Comparison of ENCODE assay signal across 9 mouse cellular contexts in the genomic region with DNA sequence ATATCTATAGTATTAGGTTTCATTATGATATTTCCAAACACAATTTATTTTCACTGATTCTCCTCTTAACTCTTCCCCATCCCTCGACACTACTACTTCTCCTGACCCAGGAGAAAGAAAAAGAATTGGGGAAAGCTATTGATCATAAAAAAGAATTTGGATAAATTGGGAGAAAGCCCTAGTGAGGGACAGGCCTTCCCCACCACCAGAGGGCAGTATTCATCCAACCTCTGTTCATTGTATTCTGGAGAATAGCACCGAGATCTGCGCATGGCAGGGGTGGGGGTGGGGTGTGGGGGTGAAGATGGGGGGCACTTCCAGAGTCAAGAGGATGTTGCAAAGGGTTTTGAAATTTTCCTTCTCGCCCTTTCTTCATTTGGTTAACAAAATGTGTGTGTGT. TPM values are rescaled to one million over a fixed set of nuclear protein-coding genes. Genes with fewer than 3 reads are reported as not detected.
DNase-seq lines count a peak whose midpoint lies in the region; ATAC-seq and TF ChIP-seq lines count a peak whose summit lies in the region.
"Had no signal": no experiment of that assay in that cellular context is flagged by ENCODE, and none has a peak within 500 bp of the region (broad histone marks: within the 10 kb centered on the region; RNA-seq: fewer than 3 reads in every experiment).

No protein-coding gene starts in this region.

- in situ Hi-C loops in CH12.LX (cut with MboI; ENCODE audit: low pct_ligation_motif_present, low pct_unique_long_range_greater_than_20kb, low sequenced_read_pairs), result no loop called here

- H3K27me3 ChIP-seq in kidney, postnatal 0 days (ENCODE audit: insufficient read depth, low read length), result no peaks in the 10 kb centered on the region
- H3K27me3 ChIP-seq in kidney, embryonic 16.5 days (ENCODE audit: insufficient read depth, low read length), result no peaks in the 10 kb centered on the region
- no peaks in the 10 kb centered on the region for H3K27me3 ChIP-seq in CH12.LX (replicated peaks)
- no peaks in the 10 kb centered on the region for H3K27me3 ChIP-seq in embryonic facial prominence, embryonic 11.5 days (ENCODE audit: control insufficient read depth, insufficient read depth, low read length)
- no peaks in the 10 kb centered on the region for H3K27me3 ChIP-seq in midbrain, postnatal 0 days (ENCODE audit: insufficient read depth, low read length)
- no peaks in the 10 kb centered on the region for H3K27me3 ChIP-seq in forebrain, embryonic 16.5 days (replicated peaks; ENCODE audit: control insufficient read depth, insufficient read depth, low read length)
- H3K27me3 ChIP-seq: liver, embryonic 15.5 days; stomach, embryonic 15.5 days had no signal

- peak; percentile 66 for TF ChIP-seq CTCF in kidney, postnatal 0 days (IDR thresholded peaks at IDR 0.05; ENCODE audit: low read depth)
- TF ChIP-seq CTCF in CH12.LX (conservative IDR thresholded peaks at IDR 0.05 in 1 of 2, IDR thresholded peaks at IDR 0.05 in 1 of 2; ENCODE audit: low read depth in 2 of 2, low read length in 2 of 2), result peak; percentile 40 to 66; a peak in 2 of 4 replicates
- TF ChIP-seq CTCF in midbrain, postnatal 0 days (IDR thresholded peaks at IDR 0.05), result peak; percentile 52

- H3K36me3 ChIP-seq in kidney, postnatal 0 days (ENCODE audit: insufficient read depth, low read length), result no peaks in the 10 kb centered on the region
- no peaks in the 10 kb centered on the region for H3K36me3 ChIP-seq in kidney, embryonic 16.5 days (ENCODE audit: insufficient read depth, low read length)
- H3K36me3 ChIP-seq in CH12.LX (replicated peaks in 1 of 2; ENCODE audit: control insufficient read depth in 1 of 2, insufficient read depth in 1 of 2, low read length in 1 of 2), result no peaks in the 10 kb centered on the region
- H3K36me3 ChIP-seq in embryonic facial prominence, embryonic 11.5 days (replicated peaks; ENCODE audit: control insufficient read depth, insufficient read depth, low read depth, low read length), result no peaks in the 10 kb centered on the region
- H3K36me3 ChIP-seq in midbrain, postnatal 0 days (ENCODE audit: insufficient read depth, low read length), result no peaks in the 10 kb centered on the region
- H3K36me3 ChIP-seq in forebrain, embryonic 16.5 days (ENCODE audit: control insufficient read depth, insufficient read depth), result no peaks in the 10 kb centered on the region
- H3K36me3 ChIP-seq: liver, embryonic 15.5 days; stomach, embryonic 15.5 days had no signal

- H3K4me3 ChIP-seq in kidney, postnatal 0 days (replicated peaks; ENCODE audit: low read depth, low read length), result no peak overlapping the region
- no peak overlapping the region for H3K4me3 ChIP-seq in kidney, embryonic 16.5 days (ENCODE audit: low read length)
- no peak overlapping the region for H3K4me3 ChIP-seq in CH12.LX (replicated peaks in 1 of 3; ENCODE audit: low read depth in 2 of 3, low read length in 2 of 3, poor library complexity in 1 of 3)
- H3K4me3 ChIP-seq in embryonic facial prominence, embryonic 11.5 days (ENCODE audit: low read depth, low read length), result no peak overlapping the region
- H3K4me3 ChIP-seq in midbrain, postnatal 0 days (ENCODE audit: low read depth, low read length), result no peak overlapping the region
- H3K4me3 ChIP-seq in forebrain, embryonic 16.5 days (replicated peaks; ENCODE audit: low read length), result no peak overlapping the region
- H3K4me3 ChIP-seq: liver, embryonic 15.5 days; stomach, embryonic 15.5 days had no signal

- no peak overlapping the region for H3K9ac ChIP-seq in kidney, postnatal 0 days (ENCODE audit: low read depth, low read length)
- H3K9ac ChIP-seq in kidney, embryonic 16.5 days (replicated peaks; ENCODE audit: low read length), result no peak overlapping the region
- no peak overlapping the region for H3K9ac ChIP-seq in CH12.LX (ENCODE audit: insufficient read depth, low read depth)
- no peak overlapping the region for H3K9ac ChIP-seq in embryonic facial prominence, embryonic 11.5 days (replicated peaks; ENCODE audit: low read length)
- H3K9ac ChIP-seq in midbrain, postnatal 0 days (replicated peaks; ENCODE audit: low read length, poor library complexity, severe bottlenecking), result no peak overlapping the region
- no peak overlapping the region for H3K9ac ChIP-seq in forebrain, embryonic 16.5 days (replicated peaks; ENCODE audit: low read depth, low read length)
- H3K9ac ChIP-seq: liver, embryonic 15.5 days; stomach, embryonic 15.5 days had no signal

- 51% methylated on average over 4 of the region's 4 CpGs for WGBS in kidney, postnatal 0 days
- 65% methylated on average over 4 of the region's 4 CpGs for WGBS in kidney, embryonic 16.5 days
- 52% methylated on average over 4 of the region's 4 CpGs for WGBS in embryonic facial prominence, embryonic 11.5 days
- WGBS in midbrain, postnatal 0 days, result 54% methylated on average over 4 of the region's 4 CpGs
- WGBS in forebrain, embryonic 16.5 days, result 60% methylated on average over 4 of the region's 4 CpGs

- DNase-seq in kidney, postnatal 0 days (ENCODE audit: low spot score), result peak; percentile 44
- DNase-seq in A20 (ENCODE audit: low read depth, low spot score), result peak; percentile 45
- DNase-seq in CH12.LX (ENCODE audit: extremely low read depth), result peak; percentile 60
- DNase-seq in embryonic facial prominence, embryonic 11.5 days (ENCODE audit: low spot score), result peak; percentile 55
- no peak for DNase-seq in midbrain, postnatal 0 days (ENCODE audit: low spot score)

- TF ChIP-seq EP300 in CH12.LX (IDR thresholded peaks at IDR 0.05; ENCODE audit: low read length), result no peak

- dilution Hi-C loops in CH12.LX (cut with MboI; ENCODE audit: extremely low pct_ligation_motif_present, extremely low pct_unique_long_range_greater_than_20kb, low sequenced_read_pairs), result no loop called here

- H3K27ac ChIP-seq in kidney, postnatal 0 days, result no peak overlapping the region
- H3K27ac ChIP-seq in kidney, embryonic 16.5 days (ENCODE audit: low read length), result no peak overlapping the region
- H3K27ac ChIP-seq in CH12.LX (ENCODE audit: insufficient read depth, low read depth), result no peak overlapping the region
- no peak overlapping the region for H3K27ac ChIP-seq in embryonic facial prominence, embryonic 11.5 days (replicated peaks; ENCODE audit: low read depth, low read length)
- H3K27ac ChIP-seq in midbrain, postnatal 0 days (ENCODE audit: low read depth, low read length), result no peak overlapping the region
- no peak overlapping the region for H3K27ac ChIP-seq in forebrain, embryonic 16.5 days (ENCODE audit: low read length)
- H3K27ac ChIP-seq: liver, embryonic 15.5 days; stomach, embryonic 15.5 days had no signal

- H3K4me1 ChIP-seq in kidney, postnatal 0 days (replicated peaks; ENCODE audit: insufficient read depth, low read length), result no peaks in the 10 kb centered on the region
- no peaks in the 10 kb centered on the region for H3K4me1 ChIP-seq in kidney, embryonic 16.5 days (ENCODE audit: insufficient read depth, low read length)
- H3K4me1 ChIP-seq in CH12.LX (ENCODE audit: control insufficient read depth in 1 of 2, insufficient read depth in 2 of 2), result peaks cover 2 to 12% of the 10 kb centered on the region in 2 experiments; a peak in 3 of 4 replicates
- H3K4me1 ChIP-seq in embryonic facial prominence, embryonic 11.5 days (ENCODE audit: control insufficient read depth, insufficient read depth, low read length), result no peaks in the 10 kb centered on the region
- no peaks in the 10 kb centered on the region for H3K4me1 ChIP-seq in midbrain, postnatal 0 days (ENCODE audit: insufficient read depth, low read length)
- H3K4me1 ChIP-seq in forebrain, embryonic 16.5 days (replicated peaks; ENCODE audit: control insufficient read depth, insufficient read depth, low read length), result no peaks in the 10 kb centered on the region
- H3K4me1 ChIP-seq: liver, embryonic 15.5 days; stomach, embryonic 15.5 days had no signal

- H3K4me2 ChIP-seq in kidney, postnatal 0 days (ENCODE audit: low read length), result no peak overlapping the region
- no peak overlapping the region for H3K4me2 ChIP-seq in kidney, embryonic 16.5 days (replicated peaks; ENCODE audit: low read depth, low read length)
- H3K4me2 ChIP-seq in CH12.LX (ENCODE audit: insufficient read depth, low read depth, poor library complexity, severe bottlenecking), result no peak overlapping the region
- no peak overlapping the region for H3K4me2 ChIP-seq in embryonic facial prominence, embryonic 11.5 days (ENCODE audit: low read depth, low read length)
- no peak overlapping the region for H3K4me2 ChIP-seq in midbrain, postnatal 0 days (ENCODE audit: low read depth, low read length, poor library complexity, severe bottlenecking)
- H3K4me2 ChIP-seq in forebrain, embryonic 16.5 days (ENCODE audit: low read length), result no peak overlapping the region
- H3K4me2 ChIP-seq: liver, embryonic 15.5 days; stomach, embryonic 15.5 days had no signal

- no peaks in the 10 kb centered on the region for H3K79me2 ChIP-seq in CH12.LX (replicated peaks; ENCODE audit: control insufficient read depth, extremely low read depth, insufficient read depth, poor library complexity, severe bottlenecking)

- TF ChIP-seq RAD21 in CH12.LX (IDR thresholded peaks at IDR 0.05; ENCODE audit: low read depth, low read length), result peak; percentile 41

- H3K9me3 ChIP-seq in kidney, postnatal 0 days (replicated peaks; ENCODE audit: low read length), result no peaks in the 10 kb centered on the region
- no peaks in the 10 kb centered on the region for H3K9me3 ChIP-seq in kidney, embryonic 16.5 days (ENCODE audit: low read length)
- no peaks in the 10 kb centered on the region for H3K9me3 ChIP-seq in CH12.LX (replicated peaks; ENCODE audit: low read length)
- no peaks in the 10 kb centered on the region for H3K9me3 ChIP-seq in embryonic facial prominence, embryonic 11.5 days (replicated peaks; ENCODE audit: control insufficient read depth, low read length)
- no peaks in the 10 kb centered on the region for H3K9me3 ChIP-seq in midbrain, postnatal 0 days (ENCODE audit: low read length)
- H3K9me3 ChIP-seq in forebrain, embryonic 16.5 days (ENCODE audit: control insufficient read depth, low read length), result no peaks in the 10 kb centered on the region
- H3K9me3 ChIP-seq: liver, embryonic 15.5 days; stomach, embryonic 15.5 days had no signal

- TF ChIP-seq POLR2A in CH12.LX (IDR thresholded peaks at IDR 0.05; ENCODE audit: low read depth, low read length), result no peak

- 0 out of 2 replicates have a peak, but pooled peaks have one; percentile 10 for ATAC-seq in kidney, postnatal 0 days (replicated peaks; ENCODE audit: low FRiP score, low read depth)
- ATAC-seq in kidney, embryonic 16.5 days (ENCODE audit: low FRiP score, low TSS enrichment), result no peak
- no peak for ATAC-seq in embryonic facial prominence, embryonic 11.5 days (replicated peaks; ENCODE audit: insufficient number of reproducible peaks, low FRiP score, low TSS enrichment, low read depth)
- no peak for ATAC-seq in midbrain, postnatal 0 days (ENCODE audit: low FRiP score)
- no peak for ATAC-seq in forebrain, embryonic 16.5 days

RNA-seq across cellular contexts. Expression of a gene that starts 44.9 kb away (rescaled TPM):
- polyA plus RNA-seq in kidney, postnatal 0 days (2015; fragmentation: Nextera tagmentation; extraction: Ambion mirVana), result 13.9 and 14.2 TPM in 2 replicates
- polyA plus RNA-seq in kidney, embryonic 16.5 days (2015; fragmentation: Nextera tagmentation; extraction: Ambion mirVana), result 15.4 and 17.4 TPM in 2 replicates
- total RNA-seq in CH12.LX (2012; rRNA removed) (4.7 and 5.0 TPM in 2 replicates), CH12.LX (2014; rRNA removed) (8.3 and 8.8 TPM in 2 replicates)
- 11.9 and 17.2 TPM in 2 replicates for polyA plus RNA-seq in CH12.LX (2012; ENCODE audit: insufficient read length, low read depth)
- polyA plus RNA-seq in embryonic facial prominence, embryonic 11.5 days (2014; fragmentation: Nextera tagmentation; extraction: Ambion mirVana), result 6.7 and 7.3 TPM in 2 replicates
- total RNA-seq in midbrain, postnatal 0 days (2014; rRNA removed), result 6.1 and 8.1 TPM in 2 replicates
- 2.8 and 3.0 TPM in 2 replicates for polyA plus RNA-seq in midbrain, postnatal 0 days (2015; fragmentation: Nextera tagmentation; extraction: Ambion mirVana)
- polyA plus RNA-seq in forebrain, embryonic 16.5 days (2015; fragmentation: Nextera tagmentation; extraction: Ambion mirVana), result 15.5 and 16.0 TPM in 2 replicates

RNA-seq across cellular contexts. Expression of a gene that starts 45.0 kb away (rescaled TPM):
- polyA plus RNA-seq in kidney, postnatal 0 days (2015; fragmentation: Nextera tagmentation; extraction: Ambion mirVana), result 8.6 and 10.1 TPM in 2 replicates
- polyA plus RNA-seq in kidney, embryonic 16.5 days (2015; fragmentation: Nextera tagmentation; extraction: Ambion mirVana), result 3.0 and 3.7 TPM in 2 replicates
- total RNA-seq in CH12.LX (2012; rRNA removed) (0.42 and 0.64 TPM in 2 replicates), CH12.LX (2014; rRNA removed) (not detected in 2 replicates)
- 0.76 TPM in 1 of 2 replicates, not detected in the other for polyA plus RNA-seq in CH12.LX (2012; ENCODE audit: insufficient read length, low read depth)
- polyA plus RNA-seq in embryonic facial prominence, embryonic 11.5 days (2014; fragmentation: Nextera tagmentation; extraction: Ambion mirVana), result 0.96 TPM in 1 of 2 replicates, not detected in the other
- not detected in 2 replicates for total RNA-seq in midbrain, postnatal 0 days (2014; rRNA removed)
- polyA plus RNA-seq in midbrain, postnatal 0 days (2015; fragmentation: Nextera tagmentation; extraction: Ambion mirVana), result 0.69 TPM in 1 of 2 replicates, not detected in the other
- 0.95 and 1.3 TPM in 2 replicates for polyA plus RNA-seq in forebrain, embryonic 16.5 days (2015; fragmentation: Nextera tagmentation; extraction: Ambion mirVana)
- polyA plus RNA-seq: liver, embryonic 15.5 days had no signal
